ENCODE assay signal across 8 mouse cellular contexts in genomic region chr17:8991160-8991559, GRCm38 (mm10). TPM values are rescaled to one million over a fixed set of nuclear protein-coding genes. Genes with fewer than 3 reads are reported as not detected.
DNase-seq lines count a peak whose midpoint lies in the region; ATAC-seq lines count a peak whose summit lies in the region.

No protein-coding gene starts in this region.

- no peaks in the 10 kb centered on the region for H3K9me3 ChIP-seq in kidney, embryonic 15.5 days (replicated peaks)

- H3K27ac ChIP-seq in kidney, embryonic 15.5 days = no peak overlapping the region

- H3K4me2 ChIP-seq in kidney, embryonic 15.5 days = no peak overlapping the region

- ATAC-seq in hematopoietic stem cell, adult 5-6 weeks (replicated peaks in 1 of 2; ENCODE audit: insufficient read depth in 1 of 2, low FRiP score in 2 of 2, low TSS enrichment in 1 of 2, low read depth in 1 of 2, poor library complexity in 2 of 2, severe bottlenecking in 2 of 2) = 0 out of 4 replicates have a peak, but pooled peaks have one; percentile 24 to 33
- no peak for ATAC-seq in kidney, embryonic 15.5 days (replicated peaks; ENCODE audit: low FRiP score)

- peak; percentile 33 for DNase-seq in heart, postnatal 4 days
- no peak for DNase-seq in heart, adult 9 months (ENCODE audit: low spot score in 2 of 2)
- peak; percentile 5 to 23 for DNase-seq in spleen, postnatal 36 days (ENCODE audit: low spot score in 2 of 2)
- no peak for DNase-seq in spleen, adult 12 weeks (ENCODE audit: low spot score)
- peak; percentile 50 for DNase-seq in testis, postnatal 10 days (ENCODE audit: low spot score)
- DNase-seq in cerebellum, adult 11 months = no peak

- no peak overlapping the region for H3K9ac ChIP-seq in kidney, embryonic 15.5 days

- H3K4me1 ChIP-seq in kidney, embryonic 15.5 days = peaks cover 15% of the 10 kb centered on the region

- 0 out of 2 replicates have a peak, but pooled peaks cover 11% of the 10 kb centered on the region for H3K36me3 ChIP-seq in kidney, embryonic 15.5 days

- H3K4me3 ChIP-seq in kidney, embryonic 15.5 days (replicated peaks) = no peak overlapping the region

- H3K27me3 ChIP-seq in kidney, embryonic 15.5 days = no peaks in the 10 kb centered on the region

- 35% methylated on average over 8 of the region's 8 CpGs for WGBS in kidney, embryonic 15.5 days

RNA-seq across cellular contexts. Expression of gene 1700010I14Rik, which starts 3.0 kb away (rescaled TPM):
- total RNA-seq in heart, postnatal 4 days (2021) = under 1 TPM in 1 of 2 experiments, not detected in 1; 0.36 TPM
- 2.4 and 3.4 TPM in 2 replicates for total RNA-seq in hematopoietic stem cell, adult 5-6 weeks (2017)
- 2.1 and 2.3 TPM in 2 replicates for polyA plus RNA-seq in kidney, embryonic 15.5 days (2015; fragmentation: Nextera tagmentation; extraction: Ambion mirVana)

Comparison
In these comparisons a context has a peak if more than half of its experiments do, and no peak if none do; other contexts are left out.
1. DNase-seq: peak in heart, postnatal 4 days (single experiment), spleen, postnatal 36 days (2 of 2) and testis, postnatal 10 days (single experiment); none in heart, adult 9 months (0 of 2), spleen, adult 12 weeks (single experiment) and cerebellum, adult 11 months (single experiment).